Comparison of ENCODE assay signal across 15 mouse cellular contexts in the genomic region with DNA sequence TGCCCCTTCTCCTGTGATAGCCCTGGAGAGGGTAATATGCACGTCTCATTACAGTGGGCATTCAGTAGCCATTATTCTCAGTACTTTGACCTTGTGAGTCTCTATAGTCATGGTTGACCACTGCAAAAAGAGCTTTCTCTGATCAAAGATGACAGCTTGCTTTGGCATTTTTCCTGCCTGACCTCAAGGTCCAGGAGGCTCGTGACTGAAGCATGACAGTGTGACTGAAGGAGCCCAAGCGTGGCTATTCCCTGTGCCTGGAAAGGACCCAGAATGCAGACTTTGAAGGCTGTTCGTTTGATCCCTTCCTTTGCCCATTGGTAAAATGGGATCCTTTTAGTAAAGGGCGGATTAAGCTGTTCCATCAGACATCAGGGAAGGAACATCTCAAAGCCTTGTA.
DNase-seq lines count a peak whose midpoint lies in the region; ATAC-seq and TF ChIP-seq lines count a peak whose summit lies in the region.
"Had no signal": no experiment of that assay in that cellular context is flagged by ENCODE, and none has a peak within 500 bp of the region (broad histone marks: within the 10 kb centered on the region; RNA-seq: fewer than 3 reads in every experiment).

No protein-coding gene starts in this region.

- peaks cover 4% of the 10 kb centered on the region; the same call in 1 of the 2 replicates for H3K9me3 ChIP-seq in heart, embryonic 14.5 days (ENCODE audit: control insufficient read depth, low read length)
- no peaks in the 10 kb centered on the region for H3K9me3 ChIP-seq in lung, embryonic 14.5 days (ENCODE audit: low read depth, low read length)
- H3K9me3 ChIP-seq: forebrain, embryonic 15.5 days; limb, embryonic 13.5 days; neural tube, embryonic 12.5 days had no signal

- H3K36me3 ChIP-seq in heart, embryonic 14.5 days (ENCODE audit: control insufficient read depth, insufficient read depth, low read length) = no peaks in the 10 kb centered on the region
- no peaks in the 10 kb centered on the region for H3K36me3 ChIP-seq in lung, embryonic 14.5 days (ENCODE audit: insufficient read depth)
- H3K36me3 ChIP-seq: forebrain, embryonic 15.5 days; limb, embryonic 13.5 days; neural tube, embryonic 12.5 days had no signal

- no peak for DNase-seq in heart, postnatal 10 days
- DNase-seq in lung, embryonic 14.5 days = peak; percentile 25
- DNase-seq in lung, postnatal 4 days = no peak
- peak; percentile 76 for DNase-seq in adrenal gland, postnatal 14 days
- DNase-seq in kidney, adult 9 months = peak; percentile 94
- no peak for DNase-seq in testis, postnatal 14 days (ENCODE audit: low spot score)
- DNase-seq in layer of hippocampus, adult 2 months (ENCODE audit: low spot score in 2 of 2) = no peak
- DNase-seq: cerebellum, adult 8-10 months; lung, adult 2 months; midbrain, embryonic 14.5 days had no signal

- H3K9ac ChIP-seq in heart, embryonic 14.5 days (ENCODE audit: low read length) = no peak overlapping the region
- H3K9ac ChIP-seq in lung, embryonic 14.5 days = no peak overlapping the region
- H3K9ac ChIP-seq: forebrain, embryonic 15.5 days; hindbrain, embryonic 14.5 days; limb, embryonic 13.5 days; neural tube, embryonic 12.5 days had no signal

- peak overlapping the region; percentile 84 to 98 for H3K27ac ChIP-seq in heart, embryonic 14.5 days (replicated peaks in 1 of 2; ENCODE audit: control insufficient read depth in 1 of 2, insufficient read depth in 1 of 2, low read depth in 2 of 2, low read length in 2 of 2)
- no peak overlapping the region for H3K27ac ChIP-seq in lung, embryonic 14.5 days (ENCODE audit: low read depth)
- no peak overlapping the region for H3K27ac ChIP-seq in layer of hippocampus, adult 2 months
- H3K27ac ChIP-seq: forebrain, embryonic 15.5 days; hindbrain, embryonic 14.5 days; neural tube, embryonic 12.5 days had no signal

- no peak for TF ChIP-seq CTCF in lung, embryonic 14.5 days (IDR thresholded peaks at IDR 0.05; ENCODE audit: low read depth)
- TF ChIP-seq CTCF in layer of hippocampus, adult 2 months (conservative IDR thresholded peaks at IDR 0.05) = no peak

- intact Hi-C loops in heart, postnatal 10 days (cut with DNase I) = no loop called here

- peaks cover 41 to 73% of the 10 kb centered on the region in 2 experiments for H3K4me1 ChIP-seq in heart, embryonic 14.5 days (ENCODE audit: control insufficient read depth in 2 of 2, insufficient read depth in 2 of 2, low read length in 2 of 2)
- peaks cover 35% of the 10 kb centered on the region for H3K4me1 ChIP-seq in lung, embryonic 14.5 days (ENCODE audit: insufficient read depth)

- no peaks in the 10 kb centered on the region for H3K27me3 ChIP-seq in heart, embryonic 14.5 days (ENCODE audit: control insufficient read depth, insufficient read depth, low read length)
- H3K27me3 ChIP-seq in lung, embryonic 14.5 days (ENCODE audit: insufficient read depth, low read length) = no peaks in the 10 kb centered on the region
- H3K27me3 ChIP-seq: forebrain, embryonic 15.5 days; neural tube, embryonic 12.5 days had no signal

- 64% methylated on average over 5 of the region's 5 CpGs for WGBS in heart, embryonic 14.5 days
- 53% methylated on average over 5 of the region's 5 CpGs for WGBS in lung, embryonic 14.5 days

- H3K4me3 ChIP-seq in heart, embryonic 14.5 days (ENCODE audit: control insufficient read depth in 1 of 2, insufficient read depth in 1 of 2, low read depth in 1 of 2, low read length in 2 of 2) = no peak overlapping the region
- H3K4me3 ChIP-seq in lung, embryonic 14.5 days (ENCODE audit: low read depth, low read length) = no peak overlapping the region
- H3K4me3 ChIP-seq in layer of hippocampus, adult 2 months = no peak overlapping the region
- H3K4me3 ChIP-seq: forebrain, embryonic 15.5 days; limb, embryonic 13.5 days; neural tube, embryonic 12.5 days had no signal

- no peak for ATAC-seq in heart, embryonic 14.5 days (ENCODE audit: insufficient number of reproducible peaks, insufficient read depth, low FRiP score, low read depth)
- no peak for ATAC-seq in lung, embryonic 14.5 days (ENCODE audit: insufficient read depth)
- ATAC-seq: forebrain, embryonic 15.5 days had no signal

- H3K4me2 ChIP-seq in heart, embryonic 14.5 days (ENCODE audit: low read length) = no peak overlapping the region
- no peak overlapping the region for H3K4me2 ChIP-seq in lung, embryonic 14.5 days
- H3K4me2 ChIP-seq: forebrain, embryonic 15.5 days; hindbrain, embryonic 14.5 days; limb, embryonic 13.5 days; neural tube, embryonic 12.5 days had no signal

Comparison
In these comparisons a context has a peak if more than half of its experiments do, and no peak if none do; other contexts are left out.
1. DNase-seq: peak in lung, embryonic 14.5 days (single experiment), adrenal gland, postnatal 14 days (single experiment) and kidney, adult 9 months (single experiment); none in heart, postnatal 10 days (0 of 2), lung, postnatal 4 days (0 of 2), testis, postnatal 14 days (single experiment) and layer of hippocampus, adult 2 months (0 of 2).
2. H3K27ac ChIP-seq: peak in heart, embryonic 14.5 days (2 of 2); none in lung, embryonic 14.5 days (single experiment) and layer of hippocampus, adult 2 months (single experiment).